Comparison of ENCODE assay signal across 8 mouse cellular contexts in genomic region chr11:72608071-72608679, GRCm38 (mm10). TPM values are rescaled to one million over a fixed set of nuclear protein-coding genes. Genes with fewer than 3 reads are reported as not detected.
DNase-seq lines count a peak whose midpoint lies in the region; ATAC-seq and TF ChIP-seq lines count a peak whose summit lies in the region.

No protein-coding gene starts in this region.

- no peaks in the 10 kb centered on the region for H3K27me3 ChIP-seq in embryonic facial prominence, embryonic 15.5 days
- no peaks in the 10 kb centered on the region for H3K27me3 ChIP-seq in limb, embryonic 14.5 days (ENCODE audit: control insufficient read depth, insufficient read depth, low read length)
- H3K27me3 ChIP-seq in midbrain, postnatal 0 days (ENCODE audit: insufficient read depth, low read length) = no peaks in the 10 kb centered on the region

- ATAC-seq in embryonic facial prominence, embryonic 15.5 days (ENCODE audit: insufficient number of reproducible peaks, low FRiP score, low TSS enrichment, low read depth) = peak; percentile 88
- peak; percentile 89 for ATAC-seq in limb, embryonic 14.5 days (ENCODE audit: low FRiP score, low read depth)
- peak; percentile 90 for ATAC-seq in midbrain, postnatal 0 days (ENCODE audit: low FRiP score)

- H3K4me3 ChIP-seq in bone marrow, adult 2 months (replicated peaks; ENCODE audit: control insufficient read depth, low read depth, low read length) = peak overlapping the region; percentile 87
- H3K4me3 ChIP-seq in embryonic facial prominence, embryonic 15.5 days (replicated peaks) = peak overlapping the region; percentile 97
- H3K4me3 ChIP-seq in limb, embryonic 14.5 days (replicated peaks; ENCODE audit: low read length) = peak overlapping the region; percentile 98
- peak overlapping the region; percentile 97 for H3K4me3 ChIP-seq in midbrain, postnatal 0 days (ENCODE audit: low read depth, low read length)

- H3K36me3 ChIP-seq in embryonic facial prominence, embryonic 15.5 days = no peaks in the 10 kb centered on the region
- no peaks in the 10 kb centered on the region for H3K36me3 ChIP-seq in limb, embryonic 14.5 days (ENCODE audit: control insufficient read depth, insufficient read depth, low read length)
- no peaks in the 10 kb centered on the region for H3K36me3 ChIP-seq in midbrain, postnatal 0 days (ENCODE audit: insufficient read depth, low read length)

- WGBS in bone marrow, adult 2 months = under 1% methylated on average over 55 of the region's 55 CpGs
- WGBS in embryonic facial prominence, embryonic 15.5 days = under 1% methylated on average over 55 of the region's 55 CpGs
- 0% methylated on average over 22 of the region's 55 CpGs for whole genome bisulfite sequencing in limb, embryonic 14.5 days
- under 1% methylated on average over 42 of the region's 55 CpGs for WGBS in midbrain, postnatal 0 days

- H3K4me1 ChIP-seq in bone marrow, adult 2 months (ENCODE audit: control insufficient read depth, insufficient read depth, low read length) = no peaks in the 10 kb centered on the region
- 0 out of 2 replicates have a peak, but pooled peaks cover 13% of the 10 kb centered on the region for H3K4me1 ChIP-seq in embryonic facial prominence, embryonic 15.5 days
- peaks cover 7% of the 10 kb centered on the region; the same call in 1 of the 2 replicates for H3K4me1 ChIP-seq in limb, embryonic 14.5 days (ENCODE audit: control insufficient read depth, insufficient read depth, low read length)
- no peaks in the 10 kb centered on the region for H3K4me1 ChIP-seq in midbrain, postnatal 0 days (ENCODE audit: insufficient read depth, low read length)

- peak overlapping the region; percentile 71 for H3K4me2 ChIP-seq in embryonic facial prominence, embryonic 15.5 days (replicated peaks)
- H3K4me2 ChIP-seq in limb, embryonic 14.5 days (replicated peaks; ENCODE audit: low read depth, low read length, severe bottlenecking) = peak overlapping the region; percentile 67
- H3K4me2 ChIP-seq in midbrain, postnatal 0 days (ENCODE audit: low read depth, low read length, poor library complexity, severe bottlenecking) = peak overlapping the region; percentile 55

- no peaks in the 10 kb centered on the region for H3K9me3 ChIP-seq in embryonic facial prominence, embryonic 15.5 days (replicated peaks)
- H3K9me3 ChIP-seq in limb, embryonic 14.5 days (ENCODE audit: control insufficient read depth, low read length) = no peaks in the 10 kb centered on the region
- H3K9me3 ChIP-seq in midbrain, postnatal 0 days (ENCODE audit: low read length) = no peaks in the 10 kb centered on the region

- peak overlapping the region; percentile 97 for H3K9ac ChIP-seq in embryonic facial prominence, embryonic 15.5 days
- H3K9ac ChIP-seq in limb, embryonic 14.5 days (ENCODE audit: low read depth, low read length, severe bottlenecking) = peak overlapping the region; percentile 95
- H3K9ac ChIP-seq in midbrain, postnatal 0 days (replicated peaks; ENCODE audit: low read length, poor library complexity, severe bottlenecking) = peak overlapping the region; percentile 92

- no peak for TF ChIP-seq CTCF in bone marrow, adult 2 months (IDR thresholded peaks at IDR 0.05; ENCODE audit: control insufficient read depth, insufficient read depth, low read length)
- TF ChIP-seq CTCF in midbrain, postnatal 0 days (IDR thresholded peaks at IDR 0.05) = no peak

- peak overlapping the region; percentile 99 for H3K27ac ChIP-seq in bone marrow, adult 2 months (ENCODE audit: control insufficient read depth, insufficient read depth, low read depth, low read length, poor library complexity)
- H3K27ac ChIP-seq in embryonic facial prominence, embryonic 15.5 days (replicated peaks) = peak overlapping the region; percentile 99
- H3K27ac ChIP-seq in limb, embryonic 14.5 days (replicated peaks; ENCODE audit: low read depth, low read length) = peak overlapping the region; percentile 98
- peak overlapping the region; percentile 93 for H3K27ac ChIP-seq in midbrain, postnatal 0 days (ENCODE audit: low read depth, low read length)

- peak; percentile 98 for DNase-seq in 416B (ENCODE audit: low read depth)
- peak; percentile 91 for DNase-seq in heart, adult 8-10 months (ENCODE audit: low spot score)
- peak; percentile 96 for DNase-seq in kidney, adult 9 months
- DNase-seq in limb, embryonic 14.5 days (ENCODE audit: low spot score) = peak; percentile 94
- DNase-seq in midbrain, postnatal 0 days (ENCODE audit: low spot score) = peak; percentile 97
- peak; percentile 74 to 76 for DNase-seq in spleen, postnatal 14 days (ENCODE audit: low spot score in 2 of 2)

- TF ChIP-seq POLR2A in bone marrow, adult 2 months (IDR thresholded peaks at IDR 0.05; ENCODE audit: borderline replicate concordance, control insufficient read depth, low read depth, low read length) = peak; percentile 26; the same call in 1 of the 2 replicates
- peak; percentile 50; the same call in 1 of the 2 replicates for TF ChIP-seq POLR2A in limb, embryonic 14.5 days (IDR thresholded peaks at IDR 0.05; ENCODE audit: borderline replicate concordance, extremely low read depth, insufficient read depth, insufficient read length)

RNA-seq across cellular contexts. Expression of gene Ube2g1, which starts 1.1 kb away (rescaled TPM):
- polyA plus RNA-seq in bone marrow, adult 2 months (2011; ENCODE audit: insufficient read depth, insufficient read length, low replicate concordance, missing spikeins) = 6.1 and 14.1 TPM in 2 replicates
- polyA plus RNA-seq in embryonic facial prominence, embryonic 15.5 days (2015; fragmentation: Nextera tagmentation; extraction: Ambion mirVana) = 63.6 and 64.3 TPM in 2 replicates
- 10 to 100 TPM; 52.5 to 66.4 (median 60.5) TPM for total RNA-seq in heart, adult 8-10 months (2022)
- 30.4 and 30.5 TPM in 2 replicates for polyA plus RNA-seq in limb, embryonic 14.5 days (2012; rRNA removed)
- 69.7 and 74.8 TPM in 2 replicates for polyA plus RNA-seq in limb, embryonic 14.5 days (2014; fragmentation: Nextera tagmentation; extraction: Ambion mirVana)
- total RNA-seq in midbrain, postnatal 0 days (2014; rRNA removed) = 44.2 and 46.0 TPM in 2 replicates
- polyA plus RNA-seq in midbrain, postnatal 0 days (2015; fragmentation: Nextera tagmentation; extraction: Ambion mirVana) = 57.3 and 64.5 TPM in 2 replicates

RNA-seq across cellular contexts. Expression of gene Spns3, which starts 57.9 kb away (rescaled TPM):
- polyA plus RNA-seq in bone marrow, adult 2 months (2011; ENCODE audit: insufficient read depth, insufficient read length, low replicate concordance, missing spikeins) = 9.1 and 13.2 TPM in 2 replicates
- 0.53 and 0.95 TPM in 2 replicates for polyA plus RNA-seq in embryonic facial prominence, embryonic 15.5 days (2015; fragmentation: Nextera tagmentation; extraction: Ambion mirVana)
- total RNA-seq in heart, adult 8-10 months (2022) = under 1 TPM in 1 of 4 experiments, not detected in 3; 0.14 TPM
- 0.41 and 0.50 TPM in 2 replicates for polyA plus RNA-seq in limb, embryonic 14.5 days (2012; rRNA removed)
- 0.62 and 0.68 TPM in 2 replicates for polyA plus RNA-seq in limb, embryonic 14.5 days (2014; fragmentation: Nextera tagmentation; extraction: Ambion mirVana)
- total RNA-seq in midbrain, postnatal 0 days (2014; rRNA removed) = 0.22 and 0.24 TPM in 2 replicates
- polyA plus RNA-seq in midbrain, postnatal 0 days (2015; fragmentation: Nextera tagmentation; extraction: Ambion mirVana) = not detected in 2 replicates

Comparison
In these comparisons a context has a peak if more than half of its experiments do, and no peak if none do; other contexts are left out.
1. Peak in every context shown above with its lines: DNase-seq, ATAC-seq, H3K4me3 ChIP-seq and H3K27ac ChIP-seq.